8 mouse cellular contexts compared by ENCODE assay signal in the genomic region with DNA sequence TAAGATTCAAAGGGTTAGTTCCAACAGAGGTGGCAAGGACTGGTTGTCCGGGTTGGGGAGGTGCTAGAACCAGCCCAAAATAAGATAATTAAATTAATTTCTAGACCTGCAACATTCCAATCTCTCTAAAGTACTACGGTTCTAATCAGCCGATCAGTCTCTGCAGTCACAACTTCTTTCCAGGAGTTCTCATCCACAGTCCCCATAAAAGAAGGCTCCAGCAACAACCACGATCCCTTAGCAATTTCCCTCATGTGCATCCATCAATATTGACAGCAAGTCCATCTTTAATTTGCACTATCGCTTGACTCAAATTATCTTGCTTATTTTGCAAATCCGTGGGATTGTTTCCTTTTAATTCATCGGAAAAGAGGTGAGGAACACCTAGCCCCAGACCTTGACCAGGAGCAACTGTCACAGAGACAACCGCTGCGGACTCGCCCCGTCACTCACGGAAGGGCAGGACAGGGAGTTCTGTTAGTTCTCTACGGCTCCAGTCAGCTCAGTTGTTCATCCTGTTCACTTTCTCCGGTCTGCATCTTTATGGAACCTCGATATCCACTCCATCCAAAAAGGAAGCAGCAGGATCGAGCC. TPM values are rescaled to one million over a fixed set of nuclear protein-coding genes. Genes with fewer than 3 reads are reported as not detected.
A peak's percentile ranks its signal among the peaks of the same experiment; 100 is the strongest.
DNase-seq lines count a peak whose midpoint lies in the region; ATAC-seq and TF ChIP-seq lines count a peak whose summit lies in the region.

No protein-coding gene starts in this region.

- 14% methylated on average over 16 of the region's 16 CpGs for WGBS in lung, embryonic 15.5 days
- WGBS in limb, embryonic 14.5 days, result 15% methylated on average over 16 of the region's 16 CpGs
- 14% methylated on average over 16 of the region's 16 CpGs for WGBS in olfactory bulb, adult 2 months

- H3K9ac ChIP-seq in lung, embryonic 15.5 days, result peak overlapping the region; percentile 51
- H3K9ac ChIP-seq in limb, embryonic 14.5 days (ENCODE audit: low read depth, low read length, severe bottlenecking), result peak overlapping the region; percentile 94

- ATAC-seq in lung, embryonic 15.5 days (ENCODE audit: borderline replicate concordance, extremely low read depth, low FRiP score, low TSS enrichment), result peak; percentile 35; the same call in 1 of the 2 replicates
- ATAC-seq in limb, embryonic 14.5 days (ENCODE audit: low FRiP score, low read depth), result no peak; the same call in 1 of the 2 replicates

- H3K36me3 ChIP-seq in lung, embryonic 15.5 days, result no peaks in the 10 kb centered on the region; the same call in 1 of the 2 replicates
- peaks cover 7% of the 10 kb centered on the region for H3K36me3 ChIP-seq in limb, embryonic 14.5 days (ENCODE audit: control insufficient read depth, insufficient read depth, low read length)

- H3K4me2 ChIP-seq in lung, embryonic 15.5 days, result peak overlapping the region; percentile 74
- peak overlapping the region; percentile 77 for H3K4me2 ChIP-seq in limb, embryonic 14.5 days (replicated peaks; ENCODE audit: low read depth, low read length, severe bottlenecking)

- peak overlapping the region; percentile 83 for H3K4me3 ChIP-seq in lung, embryonic 15.5 days
- H3K4me3 ChIP-seq in embryonic fibroblast, embryonic 13.5 days (ENCODE audit: insufficient read depth, low read length), result peak overlapping the region; percentile 75
- peak overlapping the region; percentile 91 for H3K4me3 ChIP-seq in limb, embryonic 14.5 days (replicated peaks; ENCODE audit: low read length)
- H3K4me3 ChIP-seq in olfactory bulb, adult 2 months (ENCODE audit: insufficient read depth, low read depth, low read length), result peak overlapping the region; percentile 67

- H3K27me3 ChIP-seq in lung, embryonic 15.5 days, result no peaks in the 10 kb centered on the region
- H3K27me3 ChIP-seq in limb, embryonic 14.5 days (ENCODE audit: control insufficient read depth, insufficient read depth, low read length), result no peaks in the 10 kb centered on the region

- no peak for DNase-seq in lung, postnatal 4 days
- no peak for DNase-seq in limb, embryonic 14.5 days (ENCODE audit: low spot score)
- DNase-seq in adrenal gland, postnatal 10 days, result no peak
- DNase-seq in thymus, adult 18-20 months, result no peak
- DNase-seq in urinary bladder, postnatal 10 days (ENCODE audit: low spot score), result no peak

- no peaks in the 10 kb centered on the region for H3K9me3 ChIP-seq in lung, embryonic 15.5 days
- H3K9me3 ChIP-seq in limb, embryonic 14.5 days (ENCODE audit: control insufficient read depth, low read length), result no peaks in the 10 kb centered on the region

- peaks cover 7% of the 10 kb centered on the region for H3K4me1 ChIP-seq in lung, embryonic 15.5 days
- H3K4me1 ChIP-seq in embryonic fibroblast, embryonic 13.5 days (ENCODE audit: control insufficient read depth, insufficient read depth, low read length), result peaks cover 2% of the 10 kb centered on the region
- H3K4me1 ChIP-seq in limb, embryonic 14.5 days (ENCODE audit: control insufficient read depth, insufficient read depth, low read length), result peaks cover 7% of the 10 kb centered on the region
- peaks cover 2% of the 10 kb centered on the region; the same call in 1 of the 2 replicates for H3K4me1 ChIP-seq in olfactory bulb, adult 2 months (ENCODE audit: control insufficient read depth, insufficient read depth, low read length)

- no peak for TF ChIP-seq POLR2A in embryonic fibroblast, embryonic 13.5 days (IDR thresholded peaks at IDR 0.05; ENCODE audit: low read depth, low read length)
- TF ChIP-seq POLR2A in limb, embryonic 14.5 days (IDR thresholded peaks at IDR 0.05; ENCODE audit: borderline replicate concordance, extremely low read depth, insufficient read depth, insufficient read length), result no peak
- no peak for TF ChIP-seq POLR2A in olfactory bulb, adult 2 months (IDR thresholded peaks at IDR 0.05; ENCODE audit: insufficient read depth, low read depth, low read length)

- H3K27ac ChIP-seq in lung, embryonic 15.5 days, result no peak overlapping the region
- no peak overlapping the region for H3K27ac ChIP-seq in embryonic fibroblast, embryonic 13.5 days (ENCODE audit: insufficient read depth, low read length)
- peak overlapping the region; percentile 76 for H3K27ac ChIP-seq in limb, embryonic 14.5 days (replicated peaks; ENCODE audit: low read depth, low read length)
- peak overlapping the region; percentile 55; the same call in 1 of the 2 replicates for H3K27ac ChIP-seq in olfactory bulb, adult 2 months (ENCODE audit: insufficient read depth, low read depth, low read length)

- TF ChIP-seq CTCF in embryonic fibroblast, embryonic 13.5 days (IDR thresholded peaks at IDR 0.05; ENCODE audit: borderline replicate concordance, insufficient read depth, low read length), result no peak
- no peak for TF ChIP-seq CTCF in olfactory bulb, adult 2 months (IDR thresholded peaks at IDR 0.05; ENCODE audit: insufficient read depth, low read depth, low read length)

RNA-seq across cellular contexts. Expression of a gene that starts 0.4 kb away (rescaled TPM):
- polyA plus RNA-seq in lung, embryonic 15.5 days (2015; fragmentation: Nextera tagmentation; extraction: Ambion mirVana), result 36.1 and 37.6 TPM in 2 replicates
- 21.7 and 22.1 TPM in 2 replicates for polyA plus RNA-seq in embryonic fibroblast, embryonic 13.5 days (2011; ENCODE audit: insufficient read length, low read depth, missing spikeins)
- 14.5 and 20.1 TPM in 2 replicates for polyA plus RNA-seq in limb, embryonic 14.5 days (2012; rRNA removed)
- 35.0 and 35.4 TPM in 2 replicates for polyA plus RNA-seq in limb, embryonic 14.5 days (2014; fragmentation: Nextera tagmentation; extraction: Ambion mirVana)
- not detected in 2 replicates for polyA plus RNA-seq in olfactory bulb, adult 2 months (2012; ENCODE audit: insufficient read depth, insufficient read length, low replicate concordance, missing spikeins)
- 10 to 100 TPM; 50.8 to 52.3 TPM for total RNA-seq in adrenal gland, postnatal 10 days (2021)

RNA-seq across cellular contexts. Expression of a gene that starts 12.4 kb away (rescaled TPM):
- 19.1 and 20.6 TPM in 2 replicates for polyA plus RNA-seq in lung, embryonic 15.5 days (2015; fragmentation: Nextera tagmentation; extraction: Ambion mirVana)
- polyA plus RNA-seq in embryonic fibroblast, embryonic 13.5 days (2011; ENCODE audit: insufficient read length, low read depth, missing spikeins), result 7.5 and 10.2 TPM in 2 replicates
- 9.2 and 9.7 TPM in 2 replicates for polyA plus RNA-seq in limb, embryonic 14.5 days (2012; rRNA removed)
- 17.2 and 17.4 TPM in 2 replicates for polyA plus RNA-seq in limb, embryonic 14.5 days (2014; fragmentation: Nextera tagmentation; extraction: Ambion mirVana)
- polyA plus RNA-seq in olfactory bulb, adult 2 months (2012; ENCODE audit: insufficient read depth, insufficient read length, low replicate concordance, missing spikeins), result not detected in 2 replicates
- 10 to 100 TPM; 24.1 to 35.7 TPM for total RNA-seq in adrenal gland, postnatal 10 days (2021)

Comparison
In these comparisons a context has a peak if more than half of its experiments do, and no peak if none do; other contexts are left out.
1. H3K27ac ChIP-seq: peak in limb, embryonic 14.5 days (single experiment) and olfactory bulb, adult 2 months (single experiment); none in lung, embryonic 15.5 days (single experiment) and embryonic fibroblast, embryonic 13.5 days (single experiment).
2. RNA of a gene that starts 0.4 kb away (polyA plus RNA-seq): 36.1 to 37.6 TPM in lung, embryonic 15.5 days, 14.5 to 35.4 TPM in limb, embryonic 14.5 days and 21.7 to 22.1 TPM in embryonic fibroblast, embryonic 13.5 days; not detected in olfactory bulb, adult 2 months; every median in the first group is over 10 times any median in the second.
3. Peak in every context shown above with its lines, with median percentiles within 50 percentile points of each other: H3K4me3 ChIP-seq.